Mouse (Mus musculus) skeletal muscle tissue, adult 2 months (tissue): ENCODE results near the gene Lhx6.
A peak's percentile ranks its signal among the peaks of the same experiment; 100 is the strongest.
"Not testable (repeated sequence)": the region's sequence is repeated elsewhere in the genome, so short reads cannot be mapped to it uniquely, and the experiment has no call there.

Experiments used
- DNase-seq: peaks from one replicate; pipeline ENCODE4 v3.0.0-alpha.2; 2012; ENCODE audit warnings: low read depth, low spot score

Lhx6 gene

DNA sequence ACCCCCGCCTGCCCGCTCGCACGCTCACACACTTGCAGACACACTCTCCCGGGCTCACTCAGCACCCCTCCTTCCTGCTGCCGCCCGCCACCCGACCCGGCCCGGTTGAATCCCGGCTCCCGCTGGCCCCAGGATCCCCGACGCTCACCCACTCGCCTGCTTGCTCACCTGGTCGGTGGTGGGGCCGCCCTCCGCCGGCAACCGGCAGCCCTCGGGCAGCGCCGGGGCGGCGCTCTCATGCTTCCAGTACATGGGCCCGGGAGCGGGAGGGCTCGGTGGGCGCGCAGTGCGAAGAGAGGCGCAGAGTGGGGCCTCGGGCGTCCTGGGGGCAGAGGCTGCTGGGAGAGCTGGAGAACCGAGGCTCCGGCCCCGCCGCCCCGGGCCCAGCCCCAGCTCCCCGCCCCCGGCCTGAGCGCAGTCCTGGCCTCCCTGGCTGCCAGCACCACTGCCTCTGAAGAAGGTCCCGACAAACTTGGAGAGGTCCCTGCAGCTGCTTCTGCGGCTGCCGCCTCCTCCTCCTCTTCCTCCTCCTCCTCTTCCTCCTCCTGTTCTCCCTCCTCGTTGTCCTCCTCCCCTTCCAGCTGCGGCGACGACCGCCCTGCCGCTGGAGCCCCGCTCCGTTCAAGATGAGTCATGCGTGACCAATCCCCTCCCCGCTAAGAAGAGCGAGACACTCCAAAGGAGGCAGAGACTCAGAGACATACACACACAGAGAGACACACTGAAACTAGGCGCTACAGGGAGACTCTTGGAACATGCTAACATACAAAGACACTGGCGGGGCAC lies at the start of gene Lhx6:
Lhx6 (minus strand) TSS at position 453 of the 786 bp plus-strand sequence.
- DNase-seq, result no peak

DNA sequence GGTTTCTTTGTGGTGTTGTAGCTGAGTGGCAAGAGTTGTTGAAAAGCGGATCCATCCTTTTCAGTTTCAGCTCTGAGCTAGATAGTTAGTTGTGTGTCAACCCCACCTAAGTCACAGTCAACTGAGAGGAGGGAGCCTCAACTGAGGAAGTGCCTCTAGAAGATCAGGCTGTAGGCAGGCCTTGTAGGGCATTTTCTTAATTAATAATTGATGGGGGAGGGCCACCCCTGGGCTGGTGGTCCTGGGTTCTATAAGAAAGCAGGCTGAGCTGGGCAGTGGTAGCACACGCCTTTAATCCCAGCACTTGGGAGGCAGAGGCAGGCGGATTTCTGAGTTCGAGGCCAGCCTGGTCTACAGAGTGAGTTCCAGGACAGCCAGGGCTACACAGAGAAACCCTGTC lies 47.2 kb upstream of the Lhx6 start:
- DNase-seq, result not testable (repeated sequence)

DNA sequence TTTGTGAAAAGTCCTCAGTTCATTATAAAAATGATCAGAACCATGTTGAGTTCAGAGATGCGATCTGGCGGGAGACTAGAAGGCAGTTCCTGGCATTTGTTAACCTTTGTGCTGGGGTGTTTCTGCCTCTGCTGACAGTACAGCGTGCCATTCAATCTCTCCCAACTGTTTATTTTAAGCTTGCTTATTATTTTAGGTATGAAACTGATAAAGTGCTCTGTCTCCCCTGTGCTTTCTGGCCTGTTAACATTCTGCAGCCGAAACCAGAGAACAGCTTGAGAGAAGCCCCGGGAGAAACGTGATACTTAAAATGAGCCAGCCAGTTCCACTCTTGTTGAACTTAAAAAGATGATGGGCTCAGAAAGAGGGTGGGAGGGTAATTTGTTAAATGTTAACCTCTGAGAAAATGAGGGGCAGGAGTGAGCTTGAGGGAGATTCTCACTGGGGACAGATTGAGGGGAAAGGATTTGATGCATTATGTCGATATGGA lies 43.7 kb upstream of the Lhx6 start:
- no peak for DNase-seq

DNA sequence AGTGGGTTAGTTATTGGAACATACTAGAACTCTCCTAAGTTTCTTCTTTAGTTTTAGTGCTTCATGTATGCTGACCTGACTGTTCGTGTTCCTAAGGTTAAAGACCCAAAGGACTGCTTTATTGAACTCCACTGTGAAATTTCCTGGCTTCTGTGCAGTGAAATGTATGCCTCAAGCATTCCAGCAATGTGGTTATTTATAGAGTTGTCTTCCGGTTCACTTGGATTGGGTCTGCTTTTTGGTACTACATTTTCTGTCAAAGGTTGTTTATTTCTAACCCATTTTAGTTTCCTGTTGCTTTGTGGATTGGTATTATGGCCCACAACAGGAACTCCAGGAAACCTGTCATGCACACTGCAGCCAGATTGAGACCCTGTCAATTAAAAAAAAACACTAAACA lies 33.9 kb upstream of the Lhx6 start:
- no peak for DNase-seq

DNA sequence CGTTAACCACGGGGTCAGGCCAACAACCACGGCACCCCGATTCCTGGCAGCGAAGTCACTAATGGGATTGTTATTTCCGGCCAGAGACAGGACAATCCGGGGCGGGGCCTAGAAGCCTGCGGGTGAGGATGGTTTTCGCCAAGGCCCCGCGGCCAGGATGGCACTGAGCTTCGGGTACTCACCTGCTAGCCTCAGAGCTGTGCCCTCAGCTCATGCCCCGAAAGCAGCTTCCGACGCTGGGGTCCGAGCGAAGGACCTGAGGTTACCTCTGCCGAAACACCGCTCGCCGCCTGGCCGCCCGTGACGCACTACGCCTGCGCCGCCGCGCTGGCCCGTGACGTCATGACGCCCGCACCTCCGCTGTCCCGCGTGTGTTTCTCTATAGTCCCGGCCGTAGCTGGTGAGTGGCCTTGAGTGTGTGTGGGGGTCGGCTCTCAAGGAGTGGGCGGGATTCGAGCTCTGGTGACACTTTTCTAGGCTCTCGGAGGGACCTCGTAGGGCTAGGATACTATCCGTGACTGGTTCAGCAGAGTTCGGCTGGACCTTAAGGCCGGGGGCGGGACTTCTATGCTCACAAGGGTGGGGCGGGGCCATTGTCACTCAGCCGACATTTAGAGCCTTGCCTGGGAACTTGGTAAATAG lies 31.2 kb upstream of the Lhx6 start, which contains the start of the genes Mrrf and Rbm18:
Mrrf (plus strand) TSS at position 90 of the 642 bp plus-strand sequence.
Rbm18 (minus strand) TSS at position 474 of the 642 bp plus-strand sequence.
- DNase-seq, result peak; percentile 79

DNA sequence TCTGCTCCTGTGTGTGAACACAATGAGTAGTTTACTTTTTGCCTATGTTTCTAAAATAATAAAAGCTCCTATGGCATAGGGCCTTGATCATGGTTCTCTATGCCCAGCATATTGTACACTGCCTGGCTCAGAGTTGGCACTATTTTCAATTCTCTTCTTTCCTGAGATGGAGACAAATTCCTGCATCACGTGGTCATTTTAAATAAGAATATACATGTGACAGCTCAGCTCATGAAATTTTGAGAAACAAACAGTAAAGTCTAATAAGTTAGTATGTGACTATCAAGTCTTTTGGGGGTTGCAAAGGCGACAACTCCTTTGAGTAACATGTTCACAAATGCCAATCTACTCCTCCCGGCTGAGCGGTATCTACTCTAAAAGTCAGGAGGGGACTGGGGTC lies 30.7 kb upstream of the Lhx6 start:
- DNase-seq, result no peak

DNA sequence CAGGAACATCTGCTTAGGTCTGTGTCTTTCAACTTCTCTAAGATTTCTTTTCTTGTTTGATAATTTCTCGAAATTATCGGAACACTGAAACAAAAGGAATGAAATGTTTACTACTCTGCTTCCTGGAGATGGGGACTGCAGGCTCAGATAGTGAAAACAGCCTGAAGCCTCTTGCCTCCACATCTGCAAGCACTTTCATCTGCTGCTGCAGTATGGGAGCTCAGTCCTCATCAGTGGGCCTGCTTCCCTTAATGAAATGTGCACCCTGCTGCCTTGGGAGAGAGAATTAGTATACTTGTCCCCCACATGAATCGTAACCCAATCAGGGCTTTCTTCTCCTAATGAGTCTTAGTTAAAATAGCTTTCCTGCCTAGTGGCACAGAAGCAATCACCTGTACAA lies 23.8 kb upstream of the Lhx6 start:
- DNase-seq, result no peak

DNA sequence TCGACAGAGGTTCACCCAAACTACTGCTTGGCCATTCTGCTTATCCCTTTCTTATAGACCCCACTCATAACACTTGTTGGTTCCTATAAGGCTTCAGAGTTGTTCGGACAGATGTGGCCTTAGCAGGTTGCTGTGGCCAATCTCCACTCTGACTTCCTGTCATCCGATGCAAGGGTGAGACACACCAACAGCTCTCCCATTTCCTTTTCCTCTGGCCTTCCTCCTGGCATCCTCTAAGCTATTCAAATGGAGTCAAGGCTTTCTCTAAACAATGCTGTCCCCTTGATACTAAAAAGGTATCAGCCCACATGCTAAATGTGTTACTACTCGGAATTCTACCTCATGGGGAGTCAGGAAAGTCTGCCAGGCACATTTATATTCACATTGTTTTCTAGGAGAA lies 22.8 kb upstream of the Lhx6 start:
- no peak for DNase-seq

DNA sequence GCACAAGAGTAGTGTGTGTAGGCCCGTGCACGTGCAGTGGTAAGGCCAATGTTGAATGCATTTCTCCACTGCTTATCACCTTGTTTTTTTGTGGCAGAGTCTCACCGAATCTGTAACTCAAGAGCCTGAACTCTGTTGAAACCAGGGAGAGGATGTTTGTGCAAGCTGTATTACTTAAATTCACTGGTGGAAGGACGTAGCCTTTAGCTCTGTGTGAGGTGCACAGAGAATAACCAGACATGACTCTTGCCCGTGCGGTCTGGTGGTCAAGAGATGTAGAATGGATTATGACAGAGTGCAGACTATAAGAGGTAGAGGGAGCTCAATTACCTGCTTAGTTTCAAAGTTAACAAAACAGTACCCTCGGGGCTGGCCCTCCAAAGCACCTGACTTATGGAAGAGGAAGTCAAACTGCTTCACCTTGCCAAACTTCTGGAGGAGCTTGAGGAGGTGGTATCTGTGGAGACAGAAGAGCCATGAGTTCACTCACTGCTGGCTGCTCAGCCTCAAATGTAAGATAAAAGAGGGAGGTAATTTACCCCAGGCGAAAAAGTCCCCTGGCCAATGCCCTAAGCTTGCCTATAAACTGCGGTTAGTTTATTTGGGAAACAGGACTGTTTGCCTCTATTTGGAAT lies 21.7 kb upstream of the Lhx6 start:
- DNase-seq, result no peak

DNA sequence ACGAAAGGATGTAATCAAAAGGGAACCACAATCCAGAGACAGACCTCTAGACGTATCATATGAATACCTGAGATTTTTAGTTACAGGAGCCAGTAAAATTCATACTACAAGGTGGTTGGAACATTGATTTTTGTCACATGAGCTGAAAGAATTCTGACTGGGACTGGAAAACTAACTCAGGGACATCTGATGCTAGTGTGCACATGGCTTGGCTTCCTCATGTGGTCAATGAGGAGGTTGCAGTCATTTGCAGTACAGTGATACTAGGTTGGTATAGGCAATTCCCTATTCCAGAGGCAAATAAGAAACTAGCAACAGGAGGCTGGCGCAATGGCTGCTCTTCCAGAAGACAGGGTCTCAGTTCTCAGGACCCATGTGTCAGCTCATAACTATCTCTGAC lies 7.4 kb upstream of the Lhx6 start:
- DNase-seq, result no peak

DNA sequence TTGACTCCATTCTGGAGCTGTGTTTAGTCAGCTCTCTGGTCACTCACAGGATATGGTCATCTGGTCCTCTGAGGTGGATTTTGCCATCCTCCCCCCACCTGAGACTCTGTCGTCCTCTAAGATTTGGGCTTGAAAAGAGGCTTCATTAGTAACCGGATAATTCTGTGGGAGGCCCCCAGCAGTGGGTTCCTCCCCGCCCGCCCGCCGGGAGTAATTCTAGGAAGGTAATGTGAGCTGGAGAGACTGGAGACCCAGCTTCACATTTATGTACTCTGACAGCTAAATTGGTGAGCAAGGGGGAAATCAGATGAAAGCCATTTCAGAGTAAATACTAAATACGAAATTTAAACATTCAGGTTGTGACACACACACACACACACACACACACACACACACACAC lies 3.4 kb upstream of the Lhx6 start:
- no peak for DNase-seq

DNA sequence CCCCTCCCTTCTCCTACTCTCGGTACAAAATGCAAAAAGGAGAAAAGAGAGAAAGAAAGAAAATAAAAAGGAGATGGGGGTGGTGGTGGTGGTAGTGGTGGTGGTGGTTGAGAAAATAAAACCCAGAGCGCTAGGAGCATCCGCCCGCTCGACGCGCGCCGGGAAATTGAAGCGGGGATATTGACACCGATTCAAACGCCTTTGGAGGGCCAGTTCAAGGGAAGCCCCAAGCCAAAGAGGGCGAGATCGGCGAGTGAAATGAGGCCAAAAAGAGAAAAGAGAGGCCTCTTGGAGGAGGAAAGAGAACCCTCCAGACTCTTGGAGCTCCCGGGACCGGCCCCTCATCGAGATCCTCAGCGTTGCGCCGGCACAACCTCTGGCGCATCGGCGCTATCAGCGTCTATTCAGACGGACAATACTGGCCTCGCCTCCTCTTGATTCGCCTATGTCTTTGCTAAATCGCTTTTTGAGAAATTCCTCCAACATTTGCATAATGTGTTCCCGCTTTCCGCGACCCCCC lies 712 bp downstream of the Lhx6 start:
- no peak for DNase-seq

DNA sequence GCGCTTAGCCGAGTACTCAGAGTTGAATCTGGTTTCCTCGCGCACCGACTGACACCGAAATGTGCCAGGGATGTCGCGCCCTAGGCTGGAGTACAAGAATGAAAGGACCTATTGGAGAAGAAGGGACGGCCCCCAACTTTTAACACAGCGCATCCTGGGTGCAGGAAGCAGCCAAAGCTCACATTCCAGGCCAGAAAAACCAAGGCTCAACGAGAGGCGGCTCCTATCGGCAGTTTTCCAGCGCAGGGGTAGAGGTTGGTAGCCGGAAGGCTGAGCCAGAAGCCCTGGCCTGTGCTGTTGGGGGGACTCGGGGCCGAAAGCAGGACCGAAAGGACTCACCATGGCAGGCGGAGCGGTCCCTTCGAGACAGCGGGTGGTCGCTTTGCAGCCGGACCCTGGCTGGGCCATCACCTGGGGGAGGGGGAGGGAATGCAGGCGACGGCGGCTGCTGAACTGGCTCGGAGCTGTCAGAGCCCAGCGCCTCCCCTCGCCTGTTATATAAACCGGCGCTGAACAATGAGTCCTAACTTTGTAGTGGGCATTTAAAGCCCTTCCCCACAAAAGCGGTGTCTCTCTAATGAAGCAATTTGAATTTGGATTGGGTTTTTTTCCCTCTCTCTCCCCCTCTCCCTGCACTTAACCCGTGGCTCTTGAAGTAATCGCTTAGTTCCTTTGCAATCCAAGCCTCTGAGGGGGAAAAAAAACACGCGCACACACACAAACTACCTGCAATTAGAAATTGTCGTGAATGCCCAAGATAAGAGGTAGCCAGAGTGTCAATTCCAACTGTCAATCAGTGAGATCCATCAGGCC lies 1.4 kb downstream of the Lhx6 start:
- no peak for DNase-seq

DNA sequence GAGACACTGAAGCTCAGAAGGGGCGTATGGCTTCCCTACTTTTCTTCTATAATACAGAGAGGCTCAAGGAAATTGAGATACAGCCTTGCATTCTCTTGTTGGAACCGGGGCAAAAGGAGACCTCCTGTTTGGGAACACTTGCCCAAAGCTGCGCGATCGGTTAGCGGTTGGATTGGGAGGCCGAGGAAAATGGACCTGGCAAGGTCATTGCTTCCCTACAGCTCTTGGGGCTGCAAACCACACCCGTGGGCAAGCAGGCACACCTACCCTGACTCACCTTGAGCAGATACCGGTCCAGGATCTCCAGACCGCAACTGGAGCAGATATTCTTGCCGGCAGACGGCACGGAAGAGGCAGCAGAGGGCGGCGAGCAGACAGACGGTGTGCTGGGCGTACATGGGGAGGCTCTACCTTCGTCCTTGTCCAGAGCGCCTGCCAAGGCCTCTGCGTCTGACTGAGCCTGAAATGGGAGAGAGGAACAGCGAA lies 2.1 kb downstream of the Lhx6 start:
- DNase-seq, result no peak

DNA sequence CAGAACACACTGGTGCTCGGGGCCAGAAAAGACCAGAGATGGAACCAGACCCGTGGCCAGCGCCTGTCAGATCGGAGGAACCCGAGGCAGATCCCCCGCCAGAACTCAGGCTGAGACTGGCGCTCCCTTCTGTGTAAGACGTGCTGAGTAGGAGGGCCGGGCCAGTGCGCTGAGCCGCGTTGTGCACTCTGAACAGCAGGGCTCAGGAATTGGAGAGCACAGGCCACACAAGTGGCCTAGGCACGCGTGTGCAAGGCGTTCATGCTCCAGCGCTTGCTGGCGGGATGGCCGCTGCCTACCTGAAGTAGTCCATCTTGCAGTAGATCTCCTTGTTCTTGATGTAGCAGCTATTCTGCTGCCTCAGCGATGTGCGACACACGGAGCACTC lies 2.7 kb downstream of the Lhx6 start:
- no peak for DNase-seq

DNA sequence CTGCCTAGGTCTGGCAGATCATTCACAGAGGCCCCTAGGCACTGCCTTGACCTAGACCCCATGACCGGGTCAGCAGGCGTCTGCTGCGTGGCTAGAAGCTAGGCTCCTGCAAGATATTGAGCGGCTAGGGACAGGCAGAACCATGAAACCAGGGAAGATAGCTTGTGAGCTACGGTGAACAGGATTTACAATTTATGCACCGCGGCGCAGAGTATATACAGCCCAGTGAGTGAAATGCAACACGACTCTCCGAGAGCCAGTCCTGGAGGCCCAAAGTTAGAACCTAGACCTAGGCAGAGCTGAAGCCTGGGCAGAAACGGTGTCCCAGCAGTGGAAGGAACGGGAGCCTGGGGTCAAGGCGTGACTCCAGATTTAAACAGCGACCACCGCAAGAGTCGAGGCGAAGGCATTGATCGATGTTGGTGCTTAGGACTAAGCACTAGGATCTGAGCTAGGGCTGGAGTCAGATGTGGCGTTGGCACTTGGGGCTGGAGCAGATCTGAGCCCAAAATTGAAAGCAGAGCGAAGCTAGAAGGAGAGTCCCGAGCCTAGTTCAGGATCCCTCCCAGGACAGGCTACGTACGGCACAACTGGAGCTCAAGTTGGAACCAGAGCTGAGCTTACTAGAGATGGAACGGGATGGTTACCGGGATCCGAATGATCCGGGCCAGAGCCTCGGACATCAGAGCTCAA lies 3.2 kb downstream of the Lhx6 start:
- no peak for DNase-seq

DNA sequence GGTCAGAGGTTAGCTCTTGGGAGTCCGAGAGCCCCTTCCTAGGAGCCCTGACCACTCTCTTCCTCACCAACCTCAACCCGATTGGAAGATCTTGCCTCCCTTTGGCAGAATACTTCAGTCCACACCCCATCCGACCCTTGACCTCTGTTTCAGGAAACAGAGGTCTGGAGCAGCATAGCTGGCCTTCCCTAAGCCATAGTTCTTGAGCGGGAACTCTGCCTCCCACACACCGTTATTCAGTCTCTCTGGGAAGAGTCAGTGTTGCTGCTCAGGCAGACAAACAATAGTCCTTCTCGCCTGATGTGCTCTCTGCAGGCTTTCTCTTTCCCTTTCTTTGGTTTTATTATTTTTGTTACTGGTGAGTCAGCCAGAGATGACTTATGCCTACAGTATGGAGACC lies 5.5 kb downstream of the Lhx6 start:
- no peak for DNase-seq

DNA sequence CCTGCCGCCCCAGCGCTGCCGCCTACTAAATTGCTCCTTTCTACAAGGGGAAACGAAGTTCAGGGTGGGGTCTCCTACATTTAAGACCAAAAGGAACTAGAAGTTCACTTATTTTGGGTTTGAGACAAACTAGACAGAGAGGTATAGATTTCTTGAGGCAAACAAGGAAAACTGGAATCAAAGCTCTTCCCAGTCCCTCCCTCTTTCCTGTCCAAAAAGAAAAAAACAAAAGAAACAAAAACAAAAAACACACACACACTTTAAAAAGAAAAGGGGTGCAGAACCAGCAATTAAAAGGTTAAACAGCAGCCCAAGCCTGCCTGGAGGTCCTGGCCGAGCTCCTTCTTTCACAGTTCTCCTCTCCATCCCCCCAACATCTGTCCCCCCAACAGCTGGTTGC lies 7.2 kb downstream of the Lhx6 start:
- no peak for DNase-seq

DNA sequence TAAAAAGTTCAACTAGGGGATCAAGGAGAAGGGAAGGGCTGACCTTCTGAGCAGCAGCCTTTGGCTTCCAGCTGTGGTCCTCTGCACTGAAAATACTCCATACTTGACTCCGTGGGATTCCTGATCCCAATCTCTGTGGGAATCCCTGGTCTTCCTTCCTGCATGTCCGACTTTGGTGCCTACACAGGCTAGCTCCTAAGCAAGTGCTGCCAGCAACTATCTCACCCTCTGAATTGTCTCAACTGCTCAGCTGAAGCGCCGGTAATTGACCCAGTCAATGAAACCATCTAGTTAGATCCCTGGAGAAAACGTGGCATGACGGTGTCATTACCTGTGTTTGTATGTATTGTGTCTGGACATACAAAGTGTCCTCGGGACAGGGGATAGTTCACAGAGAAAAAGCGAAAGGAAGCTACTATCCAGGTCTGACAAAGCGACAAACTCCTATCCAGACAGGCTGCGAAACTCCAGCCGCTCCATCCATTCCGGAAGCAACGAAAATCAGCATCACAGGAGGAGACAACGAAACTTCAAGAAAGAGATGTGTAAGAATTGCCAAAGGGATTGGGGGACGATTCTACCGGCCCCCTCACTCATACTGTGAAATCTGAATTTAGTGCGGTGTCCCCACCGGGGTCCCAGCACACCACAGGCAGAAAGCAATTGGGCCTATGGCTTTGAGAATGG lies 7.9 kb downstream of the Lhx6 start:
- no peak for DNase-seq

DNA sequence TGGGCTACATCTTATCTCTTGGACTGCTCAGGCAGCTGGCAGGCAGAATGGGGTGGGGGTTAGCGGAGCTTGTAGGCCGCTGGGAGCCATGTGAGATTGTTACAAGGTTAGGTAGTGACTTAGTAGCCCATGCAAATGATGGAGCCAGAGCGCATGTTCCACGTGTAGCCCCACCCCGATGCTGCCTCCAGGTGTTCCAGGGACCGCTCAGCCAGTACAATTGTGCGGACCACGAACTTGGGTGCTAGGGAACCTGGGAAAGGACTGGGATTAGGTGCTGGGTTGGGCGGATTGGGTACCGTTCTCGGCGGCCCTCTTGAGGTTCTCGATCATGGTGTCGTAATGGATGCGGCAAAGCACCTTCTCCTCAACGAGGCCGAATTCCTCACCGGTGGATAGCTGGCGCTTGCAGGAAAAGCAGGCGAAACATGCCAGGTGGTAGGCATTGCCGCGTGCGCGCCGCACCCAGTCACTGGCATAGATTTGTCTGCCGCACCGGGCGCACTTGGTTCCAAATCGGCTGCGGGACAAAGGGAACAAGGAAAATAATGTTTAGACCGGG lies 11.2 kb downstream of the Lhx6 start:
- no peak for DNase-seq
